Mouse (Mus musculus) intestine, postnatal 0 days (tissue): ENCODE results near the gene Gm2035. TPM values are rescaled to one million over a fixed set of nuclear protein-coding genes. Genes with fewer than 3 reads are reported as not detected.
"Not testable (repeated sequence)": the region's sequence is repeated elsewhere in the genome, so short reads cannot be mapped to it uniquely, and the experiment has no call there.

Source experiments
- ATAC-seq: fragments of 200-750 bp; cut with Nextera tagmentation; 2 replicates; pipeline ENCODE4 v1.8.0; 2017; ENCODE audit warnings: mild to moderate bottlenecking, moderate TSS enrichment, moderate library complexity
- H3K27ac ChIP-seq: fragments of 300-500 bp; sonication (generic); 2 replicates; pipeline ENCODE4 v1.5.1; 2014; ENCODE audit warnings: mild to moderate bottlenecking, low read depth, low read length, moderate library complexity
- H3K27me3 ChIP-seq: fragments of 300-500 bp; sonication (generic); replicated peaks from 2 replicates; pipeline ENCODE4 v1.6.1; 2014; ENCODE audit warnings: low read length, mixed read lengths; ENCODE audit not compliant: control insufficient read depth, insufficient read depth
- H3K36me3 ChIP-seq: fragments of 300-500 bp; sonication (generic); 2 replicates; pipeline ENCODE4 v1.6.1; 2014; ENCODE audit warnings: mild to moderate bottlenecking, moderate library complexity; ENCODE audit not compliant: control insufficient read depth, insufficient read depth
- H3K4me1 ChIP-seq: fragments of 300-500 bp; sonication (generic); replicated peaks from 2 replicates; pipeline ENCODE4 v1.6.1; 2014; ENCODE audit warnings: antibody characterized with exemption, low read length, mixed read lengths; ENCODE audit not compliant: control insufficient read depth, insufficient read depth
- H3K4me2 ChIP-seq: fragments of 300-500 bp; sonication (generic); replicated peaks from 2 replicates; pipeline ENCODE4 v1.6.1; 2014; ENCODE audit warnings: low read depth, mild to moderate bottlenecking, moderate library complexity
- H3K4me3 ChIP-seq: fragments of 300-500 bp; sonication (generic); 2 replicates; pipeline ENCODE4 v1.5.1; 2014; ENCODE audit warnings: low read depth, low read length
- H3K9ac ChIP-seq: fragments of 300-500 bp; sonication (generic); 2 replicates; pipeline ENCODE4 v1.6.1; 2014; ENCODE audit warnings: mild to moderate bottlenecking, low read depth, low read length
- H3K9me3 ChIP-seq: fragments of 300-500 bp; sonication (generic); 2 replicates; pipeline ENCODE4 v1.6.1; 2016; ENCODE audit warnings: mixed run types; ENCODE audit not compliant: control insufficient read depth
- WGBS: fragments of 180-500 bp; shearing (Covaris S2); extraction: QIAGEN DNeasy Blood & Tissue Kit; methylation state at CpG from one replicate; pipeline ENCODE4 v1.1.7; 2014; 5-methylcytosine and 5-hydroxymethylcytosine counted together
- polyA plus RNA-seq: library from polyadenylated mRNA; unstranded; fragments of >200 nt; fragmentation: Nextera tagmentation; extraction: Ambion mirVana; gene quantifications from 2 replicates; pipeline ENCODE4 v1.2.1, GENCODE M21; 2015

The Gm2035 gene
- polyA plus RNA-seq: not detected in 2 replicates

- not testable (repeated sequence) for ATAC-seq, H3K9ac ChIP-seq, H3K4me1 ChIP-seq, H3K27me3 ChIP-seq, H3K36me3 ChIP-seq, H3K9me3 ChIP-seq, H3K27ac ChIP-seq, H3K4me3 ChIP-seq, H3K4me2 ChIP-seq
- WGBS: 69% methylated on average over 2 of the region's 2 CpGs
Observed at GRCm38 (mm10) chr12:87919721-87920120, at the start of gene Gm2035. TSS of gene Gm2035 (minus strand) at chr12:87919857.

- H3K36me3 ChIP-seq, H3K4me3 ChIP-seq, H3K9me3 ChIP-seq, H3K4me1 ChIP-seq, H3K9ac ChIP-seq, H3K27me3 ChIP-seq, ATAC-seq, H3K27ac ChIP-seq, H3K4me2 ChIP-seq: not testable (repeated sequence)
- WGBS: 68% methylated on average over 2 of the region's 2 CpGs
Observed at GRCm38 (mm10) chr12:87953780-87954179, 34.1 kb upstream of the Gm2035 start, which contains the start of gene Gm2042. TSS of gene Gm2042 (plus strand) at chr12:87954080.

GRCm38 (mm10) chr12:87895070-87895469 lies 24.6 kb downstream of the Gm2035 start, which contains the start of gene Gm2022:
TSS of gene Gm2022 (plus strand) at chr12:87895370.
- not testable (repeated sequence) for ATAC-seq, H3K27me3 ChIP-seq, H3K4me2 ChIP-seq, H3K9ac ChIP-seq, H3K36me3 ChIP-seq, H3K4me1 ChIP-seq, H3K4me3 ChIP-seq, H3K9me3 ChIP-seq, H3K27ac ChIP-seq
- WGBS: 100% methylated on average over 1 of the region's 1 CpGs

- H3K27me3 ChIP-seq, H3K9me3 ChIP-seq, H3K4me3 ChIP-seq, H3K4me2 ChIP-seq, ATAC-seq, H3K27ac ChIP-seq, H3K36me3 ChIP-seq, H3K9ac ChIP-seq, H3K4me1 ChIP-seq: not testable (repeated sequence)
- WGBS: 81% methylated on average over 5 of the region's 5 CpGs
Observed at GRCm38 (mm10) chr12:87873772-87874171, 45.9 kb downstream of the Gm2035 start, which contains the start of gene Gm2016. TSS of gene Gm2016 (plus strand) at chr12:87874072.

Other genes starting within 250 kb of the Gm2035 start
- not detected in 2 replicates for gene Gm21319, start 144.1 kb downstream of the Gm2035 start, polyA plus RNA-seq
- not detected in 2 replicates for gene Gm21936, start 124.3 kb downstream of the Gm2035 start, polyA plus RNA-seq
- not detected in 2 replicates for gene BB287469, start 103.3 kb downstream of the Gm2035 start, polyA plus RNA-seq
- not detected in 2 replicates for gene Gm2001, start 77.5 kb downstream of the Gm2035 start, polyA plus RNA-seq
- not detected in 2 replicates for gene Gm2016, start 45.8 kb downstream of the Gm2035 start, polyA plus RNA-seq
- gene Gm2022, start 24.5 kb downstream of the Gm2035 start, polyA plus RNA-seq: not detected in 2 replicates
- gene Gm2042, start 34.2 kb upstream of the Gm2035 start, polyA plus RNA-seq: not detected in 2 replicates
- not detected in 2 replicates for gene Gm2075, start 92.0 kb upstream of the Gm2035 start, polyA plus RNA-seq
- gene Gm6803, start 98.9 kb upstream of the Gm2035 start, polyA plus RNA-seq: not detected in 2 replicates
- gene Gm2056, start 107.1 kb upstream of the Gm2035 start, polyA plus RNA-seq: not detected in 2 replicates
- not detected in 2 replicates for gene Gm16368, start 163.8 kb upstream of the Gm2035 start, polyA plus RNA-seq